Mouse (Mus musculus) CD4-positive naive resting alpha-beta T cell, adult 76 days (primary cell): Measurements from ENCODE around the gene Rnf150. TPM values are rescaled to one million over a fixed set of nuclear protein-coding genes. Genes with fewer than 3 reads are reported as not detected.

ENCODE experiments used
- total RNA-seq: library from RNA; stranded (reverse); gene quantifications from one replicate; pipeline ENCODE4 v1.2.4, GENCODE M21; 2023

Gene Rnf150
- total RNA-seq, result 0.29 TPM

DNA sequence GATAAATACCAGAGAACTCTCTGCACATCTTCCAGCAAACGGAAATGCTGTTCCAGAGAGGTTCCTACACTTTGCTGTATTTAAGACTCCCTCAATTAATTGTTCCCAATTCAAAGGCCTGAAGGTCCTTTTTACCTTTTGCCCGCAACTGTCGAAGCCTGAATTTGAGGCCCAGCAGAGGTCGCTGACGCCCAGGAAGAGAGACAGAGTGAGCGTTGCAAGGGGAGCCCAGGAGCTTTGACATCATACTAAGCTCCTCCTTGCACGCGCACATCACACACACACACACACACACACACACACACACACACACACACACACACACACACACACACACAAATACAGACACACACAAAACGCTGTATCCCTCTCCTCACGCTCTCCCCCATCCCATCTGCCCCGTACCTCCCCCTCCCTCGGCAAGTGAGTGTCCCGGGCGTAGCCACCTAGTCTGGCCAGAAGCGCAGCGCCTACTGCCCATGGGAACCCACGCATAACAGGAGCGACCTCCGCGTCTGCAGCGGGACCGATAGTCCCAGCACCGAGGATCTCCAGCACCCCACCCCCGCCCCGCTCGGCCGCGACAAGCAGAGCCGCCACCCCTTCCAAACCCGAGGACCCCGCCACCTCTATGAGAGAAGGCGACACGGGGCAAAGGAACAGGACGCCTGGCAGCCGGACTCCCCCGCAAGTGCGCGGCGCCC is at the start of gene Rnf150:
Rnf150 (plus strand) TSS at position 316 of the 704 bp plus-strand sequence.

Other genes with a start within 250 kb of the Rnf150 start
- 99.4 TPM for gene Zfp330, start 89.2 kb upstream of the Rnf150 start, total RNA-seq